8 mouse cellular contexts compared by ENCODE assay signal in the genomic region with DNA sequence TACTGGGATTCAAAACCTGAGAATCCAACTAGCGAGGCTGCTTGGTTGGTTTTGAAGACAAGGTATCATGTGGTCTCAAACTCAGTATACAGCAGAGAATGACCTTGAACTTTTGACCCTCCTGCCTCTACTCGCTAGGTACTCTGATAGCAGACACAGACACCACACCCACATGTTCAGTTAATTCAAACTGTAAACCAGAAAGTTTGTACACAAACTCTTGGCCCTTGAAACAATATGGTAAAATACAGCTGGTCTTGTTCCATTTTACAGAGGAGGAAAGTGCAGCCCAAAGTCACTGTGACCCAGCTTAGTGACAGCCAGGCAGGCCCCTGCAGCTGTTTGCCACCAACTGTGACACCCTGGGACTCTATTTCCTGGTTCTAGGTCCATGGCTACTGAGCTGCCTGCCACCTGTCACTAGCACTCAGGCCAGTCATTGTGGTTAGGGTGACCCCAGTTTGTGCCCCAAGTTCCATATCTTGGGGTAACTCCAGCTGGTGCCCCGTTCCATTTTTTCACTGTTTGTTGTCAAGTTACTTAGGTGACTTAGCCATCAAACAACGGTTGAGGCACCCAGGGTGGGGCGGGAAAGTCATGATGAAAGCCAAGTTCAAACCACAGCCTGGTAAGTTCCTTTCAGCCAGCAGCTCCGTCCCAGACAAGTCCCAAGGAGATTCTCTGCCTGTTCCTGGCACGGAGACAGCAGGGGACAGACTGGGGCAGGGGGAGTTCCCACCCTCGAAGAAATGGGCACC. TPM values are rescaled to one million over a fixed set of nuclear protein-coding genes. Genes with fewer than 3 reads are reported as not detected.
DNase-seq lines count a peak whose midpoint lies in the region; ATAC-seq and TF ChIP-seq lines count a peak whose summit lies in the region.

No protein-coding gene starts in this region.

- H3K79me2 ChIP-seq in liver, adult 2 months (ENCODE audit: control insufficient read depth, insufficient read depth, low read length), result 0 out of 2 replicates have a peak, but pooled peaks cover 5% of the 10 kb centered on the region

- peak overlapping the region; percentile 94 for H3K4me3 ChIP-seq in liver, adult 2 months (ENCODE audit: insufficient read depth, low read depth, low read length)
- 0 out of 2 replicates have a peak overlapping the region, but pooled peaks have one; percentile 59 for H3K4me3 ChIP-seq in liver, embryonic 12.5 days

- peak overlapping the region; percentile 83 for H3K4me2 ChIP-seq in liver, embryonic 12.5 days

- 43% methylated on average over 8 of the region's 8 CpGs for WGBS in liver, adult 2 months
- 29% methylated on average over 8 of the region's 8 CpGs for WGBS in liver, embryonic 12.5 days (ENCODE audit: insufficient replicate concordance)

- H3K9ac ChIP-seq in liver, adult 2 months (ENCODE audit: low read depth, low read length), result peak overlapping the region; percentile 52
- peak overlapping the region; percentile 14; the same call in 1 of the 2 replicates for H3K9ac ChIP-seq in liver, embryonic 12.5 days

- peaks cover 8% of the 10 kb centered on the region for H3K4me1 ChIP-seq in liver, adult 2 months (ENCODE audit: control insufficient read depth, insufficient read depth, low read length)
- peaks cover 56% of the 10 kb centered on the region for H3K4me1 ChIP-seq in liver, embryonic 12.5 days

- H3K36me3 ChIP-seq in liver, adult 2 months (ENCODE audit: control insufficient read depth, insufficient read depth, low read length), result no peaks in the 10 kb centered on the region
- no peaks in the 10 kb centered on the region for H3K36me3 ChIP-seq in liver, embryonic 12.5 days

- TF ChIP-seq POLR2A in liver, adult 2 months (IDR thresholded peaks at IDR 0.05; ENCODE audit: extremely low read depth, insufficient read depth, low read length), result no peak

- DNase-seq in liver, adult 2 months (ENCODE audit: extremely low read depth, low read depth, low spot score), result no peak
- DNase-seq in liver (no peak), adipocyte (ENCODE audit: low spot score) (no peak)
- peak; percentile 53 for DNase-seq in heart, adult 8-10 months (ENCODE audit: low spot score)
- peak; percentile 92 for DNase-seq in naive thymus-derived CD4-positive, alpha-beta T cell, adult 2 months (ENCODE audit: low read depth)
- DNase-seq in cerebellum, adult 8-10 months, result no peak
- no peak for DNase-seq in testis, postnatal 14 days (ENCODE audit: low spot score)

- no peak for ATAC-seq in liver, embryonic 12.5 days

- peak overlapping the region; percentile 83 for H3K27ac ChIP-seq in liver, adult 2 months (replicated peaks; ENCODE audit: insufficient read depth, low read depth, low read length)
- H3K27ac ChIP-seq in liver, embryonic 12.5 days, result peak overlapping the region; percentile 23; the same call in 1 of the 2 replicates

- no peak for TF ChIP-seq CTCF in liver, adult 2 months (IDR thresholded peaks at IDR 0.05; ENCODE audit: low read depth, low read length)

- no peaks in the 10 kb centered on the region for H3K27me3 ChIP-seq in liver, adult 2 months (ENCODE audit: control insufficient read depth, insufficient read depth, low read length)
- peaks cover 22% of the 10 kb centered on the region for H3K27me3 ChIP-seq in liver, embryonic 12.5 days (replicated peaks)

- H3K9me3 ChIP-seq in liver, embryonic 12.5 days (replicated peaks), result no peaks in the 10 kb centered on the region; the same call in 1 of the 2 replicates

RNA-seq across cellular contexts. Expression of a gene that starts 1.2 kb away (rescaled TPM):
- 20.8 and 21.2 TPM in 2 replicates for total RNA-seq in liver, adult 2 months (2014; rRNA removed)
- polyA plus RNA-seq in liver, adult 2 months (2012; rRNA removed), result 9.7 and 17.9 TPM in 2 replicates
- 10 to 100 TPM; 42.4 to 50.4 (median 43.5) TPM for total RNA-seq in heart, adult 8-10 months (2022)
- 11.5 and 12.5 TPM in 2 replicates for polyA plus RNA-seq in liver, embryonic 12.5 days (2016; fragmentation: Nextera tagmentation; extraction: Ambion mirVana)

RNA-seq across cellular contexts. Expression of a gene that starts 24.9 kb away (rescaled TPM):
- total RNA-seq in liver, adult 2 months (2014; rRNA removed), result 13.5 and 19.2 TPM in 2 replicates
- 14.3 and 17.2 TPM in 2 replicates for polyA plus RNA-seq in liver, adult 2 months (2012; rRNA removed)
- total RNA-seq in heart, adult 8-10 months (2022), result 10 to 100 TPM; 14.2 to 17.0 (median 15.4) TPM
- 270 and 299 TPM in 2 replicates for polyA plus RNA-seq in liver, embryonic 12.5 days (2016; fragmentation: Nextera tagmentation; extraction: Ambion mirVana)

RNA-seq across cellular contexts. Expression of a gene that starts 40.9 kb away (rescaled TPM):
- 17.3 and 20.1 TPM in 2 replicates for total RNA-seq in liver, adult 2 months (2014; rRNA removed)
- 18.0 and 28.8 TPM in 2 replicates for polyA plus RNA-seq in liver, adult 2 months (2012; rRNA removed)
- total RNA-seq in heart, adult 8-10 months (2022), result 10 to 100 TPM; 44.0 to 47.6 (median 46.6) TPM
- 17.5 and 19.5 TPM in 2 replicates for polyA plus RNA-seq in liver, embryonic 12.5 days (2016; fragmentation: Nextera tagmentation; extraction: Ambion mirVana)

Comparison
In these comparisons a context has a peak if more than half of its experiments do, and no peak if none do; other contexts are left out.
1. DNase-seq: peak in heart, adult 8-10 months (single experiment) and naive thymus-derived CD4-positive, alpha-beta T cell, adult 2 months (single experiment); none in liver, adult 2 months (single experiment), liver (single experiment), adipocyte (single experiment), cerebellum, adult 8-10 months (single experiment) and testis, postnatal 14 days (single experiment).